Mouse (Mus musculus): ENCODE measurements around the gene Endou. TPM values are rescaled to one million over a fixed set of nuclear protein-coding genes. Genes with fewer than 3 reads are reported as not detected.

Gene Endou
- polyA plus RNA-seq, 1 experiment from 2014 or later, result 0.17 TPM

- ChIA-PET CTCF (interaction anchor here (0.9 to 1.3 kb wide), 4 partner anchors 9 to 30 kb away, joined by 3 to 4 read pairs (median 3); no protein-coding TSS in a partner anchor), POLR2A (no interaction called here)
- TF ChIP-seq CTCF (IDR thresholded peaks at IDR 0.05), result no peak
- H3K27me3 ChIP-seq, result no peaks in the 10 kb centered on the region
- DNase-seq (ENCODE audit: low read depth, low spot score), result no peak
- ATAC-seq, result no peak
- in situ Hi-C loops (cut with MboI; ENCODE audit: low pct_unique_long_range_greater_than_20kb), result no loop called here
Measured at GRCm38 (mm10) chr15:97746748-97747147, 15.6 kb upstream of the Endou start.

- no peaks in the 10 kb centered on the region for H3K27me3 ChIP-seq
- DNase-seq (ENCODE audit: low read depth, low spot score) (no peak), ATAC-seq (no peak)
- CTCF ChIA-PET, result interaction anchor here (0.9 to 1.3 kb wide), 5 partner anchors 9 to 38 kb away, joined by 3 to 4 read pairs (median 3); no protein-coding TSS in a partner anchor
- no peak for TF ChIP-seq CTCF (IDR thresholded peaks at IDR 0.05)
- in situ Hi-C loops (cut with MboI; ENCODE audit: low pct_unique_long_range_greater_than_20kb), result no loop called here
- POLR2A ChIA-PET, result interaction anchor here (1.5 kb wide), 1 partner anchor 30 kb away, joined by 4 read pairs; no protein-coding TSS in a partner anchor
Measured at GRCm38 (mm10) chr15:97746278-97746677, 15.1 kb upstream of the Endou start.

- ChIA-PET POLR2A (interaction anchor here (1.5 kb wide), 1 partner anchor 31 kb away, joined by 4 read pairs; no protein-coding TSS in a partner anchor), CTCF (interaction anchor here (0.6 to 1.3 kb wide), 3 partner anchors 29 to 104 kb away, joined by 3 read pairs; no protein-coding TSS in a partner anchor)
- DNase-seq (ENCODE audit: low read depth, low spot score), result no peak
- no peak for TF ChIP-seq CTCF (IDR thresholded peaks at IDR 0.05)
- H3K27me3 ChIP-seq, result no peaks in the 10 kb centered on the region
- in situ Hi-C loops (cut with MboI; ENCODE audit: low pct_unique_long_range_greater_than_20kb), result no loop called here
- no peak for ATAC-seq
Measured at GRCm38 (mm10) chr15:97745331-97745730, 14.2 kb upstream of the Endou start.

- POLR2A ChIA-PET, result interaction anchor here (1.5 kb wide), 1 partner anchor 31 kb away, joined by 4 read pairs; no protein-coding TSS in a partner anchor
- DNase-seq (ENCODE audit: low read depth, low spot score), result no peak
- TF ChIP-seq CTCF (IDR thresholded peaks at IDR 0.05), result no peak
- H3K27me3 ChIP-seq, result no peaks in the 10 kb centered on the region
- no peak for ATAC-seq
- in situ Hi-C loops (cut with MboI; ENCODE audit: low pct_unique_long_range_greater_than_20kb), result no loop called here
- CTCF ChIA-PET, result interaction anchor here (0.6 to 1.3 kb wide), 3 partner anchors 15 to 104 kb away, joined by 3 read pairs; no protein-coding TSS in a partner anchor
Measured at GRCm38 (mm10) chr15:97744930-97745329, 13.8 kb upstream of the Endou start.

GRCm38 (mm10) chr15:97743961-97744525 is 12.9 kb upstream of the Endou start:
- no peak for ATAC-seq
- ChIA-PET CTCF (interaction anchor here (1.7 kb wide), 1 partner anchor 28 kb away, joined by 3 read pairs; no protein-coding TSS in a partner anchor), POLR2A (no interaction called here)

GRCm38 (mm10) chr15:97743210-97743609 is 12.1 kb upstream of the Endou start:
- H3K27me3 ChIP-seq, result no peaks in the 10 kb centered on the region
- CTCF ChIA-PET, result interaction anchor here (1.7 kb wide), 1 partner anchor 28 kb away, joined by 3 read pairs; no protein-coding TSS in a partner anchor
- no peak for DNase-seq (ENCODE audit: low read depth, low spot score)
- TF ChIP-seq CTCF (IDR thresholded peaks at IDR 0.05), result no peak
- in situ Hi-C loops (cut with MboI; ENCODE audit: low pct_unique_long_range_greater_than_20kb), result no loop called here
- POLR2A ChIA-PET, result no interaction called here
- ATAC-seq, result no peak

More at GRCm38 (mm10) chr15:97743961-97744525, 12.9 kb upstream of the Endou start:
- TF ChIP-seq CTCF (IDR thresholded peaks at IDR 0.05), result no peak
- in situ Hi-C loops (cut with MboI; ENCODE audit: low pct_unique_long_range_greater_than_20kb), result no loop called here
- H3K27me3 ChIP-seq, result no peaks in the 10 kb centered on the region
- no peak for DNase-seq (ENCODE audit: low read depth, low spot score)

- DNase-seq (ENCODE audit: low read depth, low spot score), result no peak
- CTCF ChIA-PET, result interaction anchor here (1.2 to 3.4 kb wide), 2 partner anchors 8 to 9 kb away, joined by 3 to 14 read pairs; no protein-coding TSS in a partner anchor
- no peak for ATAC-seq
- POLR2A ChIA-PET, result interaction anchor here (2.4 kb wide), 1 partner anchor 12 kb away, joined by 6 read pairs; the partner anchor contains the start of gene Endou
- in situ Hi-C loops (cut with MboI; ENCODE audit: low pct_unique_long_range_greater_than_20kb), result no loop called here
- no peak for TF ChIP-seq CTCF (IDR thresholded peaks at IDR 0.05)
- H3K27me3 ChIP-seq, result no peaks in the 10 kb centered on the region
Measured at GRCm38 (mm10) chr15:97742600-97742999, 11.5 kb upstream of the Endou start.

- POLR2A ChIA-PET, result interaction anchor here (2.4 kb wide), 1 partner anchor 12 kb away, joined by 6 read pairs; the partner anchor contains the start of gene Endou
- no peak for TF ChIP-seq CTCF (IDR thresholded peaks at IDR 0.05)
- in situ Hi-C loops (cut with MboI; ENCODE audit: low pct_unique_long_range_greater_than_20kb), result no loop called here
- ATAC-seq (no peak), DNase-seq (ENCODE audit: low read depth, low spot score) (no peak)
- CTCF ChIA-PET, result interaction anchor here (1.2 to 3.4 kb wide), 2 partner anchors 9 kb away, joined by 3 to 14 read pairs; no protein-coding TSS in a partner anchor
- H3K27me3 ChIP-seq, result no peaks in the 10 kb centered on the region
Measured at GRCm38 (mm10) chr15:97742074-97742473, 10.9 kb upstream of the Endou start.

GRCm38 (mm10) chr15:97741662-97742061 is 10.5 kb upstream of the Endou start:
- no peak for ATAC-seq

GRCm38 (mm10) chr15:97740283-97740732 is 9.2 kb upstream of the Endou start:
- in situ Hi-C loops (cut with MboI; ENCODE audit: low pct_unique_long_range_greater_than_20kb), result no loop called here
- no peak for TF ChIP-seq CTCF (IDR thresholded peaks at IDR 0.05)
- ChIA-PET POLR2A (interaction anchor here (1.4 to 2.4 kb wide), 2 partner anchors 10 to 36 kb away, joined by 3 to 6 read pairs; partner anchors contain the start of gene Endou), CTCF (interaction anchor here (1.5 to 3.4 kb wide), 3 partner anchors 11 to 33 kb away, joined by 3 to 14 read pairs (median 4); no protein-coding TSS in a partner anchor)
- no peaks in the 10 kb centered on the region for H3K27me3 ChIP-seq
- DNase-seq (ENCODE audit: low read depth, low spot score), result no peak
- no peak for ATAC-seq

More at GRCm38 (mm10) chr15:97741662-97742061, 10.5 kb upstream of the Endou start:
- ChIA-PET CTCF (interaction anchor here (1.2 to 3.4 kb wide), 3 partner anchors 9 to 31 kb away, joined by 3 to 14 read pairs (median 4); no protein-coding TSS in a partner anchor), POLR2A (interaction anchor here (1.4 to 2.4 kb wide), 2 partner anchors 11 to 34 kb away, joined by 3 to 6 read pairs; partner anchors contain the start of gene Endou)
- no peaks in the 10 kb centered on the region for H3K27me3 ChIP-seq
- no peak for TF ChIP-seq CTCF (IDR thresholded peaks at IDR 0.05)
- DNase-seq (ENCODE audit: low read depth, low spot score), result no peak
- in situ Hi-C loops (cut with MboI; ENCODE audit: low pct_unique_long_range_greater_than_20kb), result no loop called here

All from Patski (cell line).